Mouse (Mus musculus) E14TG2a.4 (cell line): Measurements from ENCODE around the gene Tgm2.

ENCODE experiments used
- CTCF ChIP-seq: conservative IDR thresholded peaks from 2 replicates; pipeline ENCODE4 v1.5.1; 2014; ENCODE audit warnings: low read length
- POU5F1 ChIP-seq: IDR thresholded peaks from 2 replicates; pipeline ENCODE4 v1.6.1; 2014; ENCODE audit warnings: low read length, borderline replicate concordance

DNA sequence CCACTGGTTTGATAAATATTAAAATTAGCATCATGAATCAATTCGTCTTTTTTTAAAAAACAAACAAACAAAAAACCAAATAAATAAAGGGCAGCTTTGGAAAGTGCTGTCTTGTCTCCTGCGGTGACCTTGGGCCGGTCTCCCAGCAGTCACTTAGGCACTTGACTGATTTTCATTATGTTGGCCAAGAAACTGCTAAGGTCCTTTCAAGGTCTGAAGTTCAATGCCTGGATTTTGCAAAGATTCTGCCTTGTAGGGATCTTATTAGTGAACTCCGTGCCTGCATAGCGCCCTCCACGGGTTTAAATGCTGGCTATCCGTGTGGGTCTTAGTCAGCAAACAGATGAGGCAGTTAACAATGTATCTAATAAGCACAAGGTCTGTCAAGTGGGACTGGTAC is 67.3 kb downstream of the Tgm2 start:
- TF ChIP-seq CTCF (no peak), POU5F1 (no peak)
